Mouse (Mus musculus) liver, embryonic 16.5 days (tissue): Measurements from ENCODE around the gene Tubgcp6. TPM values are rescaled to one million over a fixed set of nuclear protein-coding genes. Genes with fewer than 3 reads are reported as not detected.

Experiments
- ATAC-seq: fragments of 200-750 bp; cut with Nextera tagmentation; 2 replicates; pipeline ENCODE4 v1.8.0; 2017; ENCODE audit warnings: low read depth, mild to moderate bottlenecking, moderate number of reproducible peaks, moderate library complexity
- H3K27ac ChIP-seq: fragments of 300-500 bp; sonication (generic); 2 replicates; pipeline ENCODE4 v1.5.1; 2014; ENCODE audit warnings: mild to moderate bottlenecking, low read length
- H3K27me3 ChIP-seq: fragments of 300-500 bp; sonication (generic); 2 replicates; pipeline ENCODE4 v1.6.1; 2014; ENCODE audit warnings: low read depth, low read length, mixed read lengths; ENCODE audit not compliant: control insufficient read depth, insufficient read depth
- H3K36me3 ChIP-seq: fragments of 300-500 bp; sonication (generic); 2 replicates; pipeline ENCODE4 v1.6.1; 2014; ENCODE audit warnings: mild to moderate bottlenecking; ENCODE audit not compliant: control insufficient read depth, insufficient read depth
- H3K4me1 ChIP-seq: fragments of 300-500 bp; sonication (generic); 2 replicates; pipeline ENCODE4 v1.6.1; 2014; ENCODE audit warnings: low read depth, low read length, mixed read lengths; ENCODE audit not compliant: control insufficient read depth
- H3K4me2 ChIP-seq: fragments of 300-500 bp; sonication (generic); 2 replicates; pipeline ENCODE4 v1.6.1; 2014; ENCODE audit warnings: low read depth, low read length, mixed read lengths
- H3K4me3 ChIP-seq: fragments of 300-500 bp; sonication (generic); 2 replicates; pipeline ENCODE4 v1.5.1; 2014; ENCODE audit warnings: low read depth, mild to moderate bottlenecking, low read length
- H3K9ac ChIP-seq: fragments of 300-500 bp; sonication (generic); 2 replicates; pipeline ENCODE4 v1.6.1; 2014; ENCODE audit warnings: low read depth, low read length
- H3K9me3 ChIP-seq: fragments of 300-500 bp; sonication (generic); replicated peaks from 2 replicates; pipeline ENCODE4 v1.6.1; 2016; ENCODE audit warnings: low read length; ENCODE audit not compliant: control insufficient read depth
- WGBS: fragments of 180-500 bp; shearing (Covaris S2); extraction: QIAGEN DNeasy Blood & Tissue Kit; methylation state at CpG from one replicate; pipeline ENCODE4 v1.1.7; 2014; ENCODE audit not compliant: insufficient replicate concordance; 5-methylcytosine and 5-hydroxymethylcytosine counted together
- polyA plus RNA-seq: library from polyadenylated mRNA; unstranded; fragments of >200 nt; fragmentation: Nextera tagmentation; extraction: Ambion mirVana; gene quantifications from 2 replicates; pipeline ENCODE4 v1.2.1, GENCODE M21; 2015

Tubgcp6 gene
- polyA plus RNA-seq, 1 experiment from 2014 or later: 5.8 TPM

DNA sequence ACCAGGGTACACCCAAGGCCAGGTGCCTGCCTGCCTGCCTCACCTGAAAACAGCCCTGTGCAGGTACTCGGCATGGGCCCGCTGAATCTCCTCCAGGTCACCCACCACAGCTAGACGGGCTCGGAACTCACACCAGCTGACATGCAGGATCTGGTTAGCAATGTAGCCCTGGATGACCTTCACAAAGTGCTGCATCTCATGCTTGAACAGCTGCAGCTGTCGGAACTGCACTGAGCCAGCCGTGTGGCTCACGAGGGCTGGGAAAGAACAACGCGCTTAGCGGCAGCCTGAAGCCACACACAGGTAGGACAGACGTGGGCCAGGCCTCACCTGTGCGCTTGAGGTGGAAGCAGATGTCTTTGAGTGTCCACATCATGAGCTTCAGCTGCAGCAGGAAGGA is 22.1 kb downstream of the Tubgcp6 start:
- no peaks in the 10 kb centered on the region for H3K27me3 ChIP-seq
- peaks cover 69% of the 10 kb centered on the region for H3K36me3 ChIP-seq
- H3K4me2 ChIP-seq: no peak overlapping the region
- H3K4me3 ChIP-seq: no peak overlapping the region
- no peaks in the 10 kb centered on the region for H3K9me3 ChIP-seq
- H3K9ac ChIP-seq: no peak overlapping the region
- H3K27ac ChIP-seq: no peak overlapping the region
- ATAC-seq: no peak
- WGBS: 87% methylated on average over 12 of the region's 12 CpGs
- H3K4me1 ChIP-seq: no peaks in the 10 kb centered on the region

DNA sequence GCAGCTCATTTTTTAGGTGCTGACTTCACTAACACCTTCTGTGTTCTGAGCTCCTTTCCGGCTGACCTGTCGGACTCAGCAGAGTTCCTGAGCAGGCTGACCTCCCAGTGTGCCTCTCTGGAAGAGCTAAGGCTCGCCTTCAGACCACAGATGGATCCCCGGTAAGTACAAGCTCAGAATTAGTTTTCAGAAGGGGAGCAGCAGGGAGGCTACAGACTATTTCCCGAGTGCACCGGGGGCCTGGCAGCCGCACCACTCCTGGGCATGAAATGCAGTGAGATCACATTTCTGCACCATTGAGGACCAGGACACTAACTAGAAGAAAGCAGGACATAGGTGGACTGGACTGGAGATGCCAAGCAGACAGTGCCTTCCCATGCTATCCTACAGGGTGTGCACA is 24.3 kb downstream of the Tubgcp6 start:
- WGBS: 84% methylated on average over 7 of the region's 7 CpGs
- Histone ChIP-seq H3K27me3 (no peaks in the 10 kb centered on the region), H3K9ac (no peak overlapping the region), H3K27ac (no peak overlapping the region), H3K4me2 (no peak overlapping the region), H3K36me3 (peaks cover 56% of the 10 kb centered on the region), H3K4me1 (no peaks in the 10 kb centered on the region), H3K4me3 (no peak overlapping the region), H3K9me3 (no peaks in the 10 kb centered on the region)
- ATAC-seq: no peak

DNA sequence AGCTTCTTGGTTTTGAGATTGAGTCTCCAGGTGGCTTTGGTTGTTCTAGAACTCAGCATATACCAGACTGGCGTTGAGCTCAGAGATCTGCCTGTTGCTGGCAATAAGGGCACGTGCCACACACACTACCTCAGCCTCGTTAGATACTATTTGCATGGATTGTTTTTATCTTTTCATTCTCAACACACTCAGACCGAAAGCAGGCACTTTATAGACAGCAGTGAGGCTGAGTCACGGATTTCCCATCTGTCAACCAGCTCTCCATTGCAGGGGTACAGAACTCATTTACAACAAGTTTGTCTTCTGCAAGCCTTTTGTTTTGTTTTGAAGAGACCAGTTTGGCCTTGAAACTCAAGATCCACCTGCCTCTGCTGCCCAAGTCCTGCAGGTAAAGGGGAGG is 25.5 kb downstream of the Tubgcp6 start:
- no peak for ATAC-seq
- H3K27ac ChIP-seq: no peak overlapping the region
- WGBS: 80% methylated on average over 5 of the region's 5 CpGs
- H3K9me3 ChIP-seq: no peaks in the 10 kb centered on the region
- no peak overlapping the region for H3K4me2 ChIP-seq
- no peaks in the 10 kb centered on the region for H3K4me1 ChIP-seq
- H3K27me3 ChIP-seq: no peaks in the 10 kb centered on the region
- peaks cover 57% of the 10 kb centered on the region for H3K36me3 ChIP-seq
- H3K9ac ChIP-seq: no peak overlapping the region
- H3K4me3 ChIP-seq: no peak overlapping the region

DNA sequence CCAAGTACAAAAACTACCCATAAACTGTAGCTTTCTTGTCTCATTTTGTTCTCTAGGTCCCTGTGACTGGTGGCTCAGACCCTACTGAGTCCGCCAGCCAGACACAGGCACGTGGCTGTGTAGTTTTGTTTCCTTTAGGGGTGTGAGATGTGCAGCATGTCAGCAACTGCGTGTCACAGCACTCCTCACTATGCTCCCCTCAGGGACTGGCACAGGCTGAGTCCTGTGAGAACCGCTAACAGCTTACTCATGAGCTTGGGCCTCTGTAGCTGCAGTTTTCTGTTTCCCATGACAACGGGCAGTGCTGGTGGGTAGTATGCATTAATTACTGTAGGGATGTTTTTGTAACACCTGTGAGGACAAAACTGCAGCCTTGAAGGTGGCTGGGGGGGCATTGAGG is 30.7 kb downstream of the Tubgcp6 start:
- 75% methylated on average over 5 of the region's 5 CpGs for WGBS
- H3K4me1 ChIP-seq: peaks cover 19% of the 10 kb centered on the region
- H3K27me3 ChIP-seq: no peaks in the 10 kb centered on the region
- no peak overlapping the region for H3K9ac ChIP-seq
- no peak overlapping the region for H3K4me3 ChIP-seq
- no peak for ATAC-seq
- no peak overlapping the region for H3K27ac ChIP-seq
- no peak overlapping the region for H3K4me2 ChIP-seq
- no peaks in the 10 kb centered on the region for H3K9me3 ChIP-seq
- H3K36me3 ChIP-seq: peaks cover 23% of the 10 kb centered on the region

DNA sequence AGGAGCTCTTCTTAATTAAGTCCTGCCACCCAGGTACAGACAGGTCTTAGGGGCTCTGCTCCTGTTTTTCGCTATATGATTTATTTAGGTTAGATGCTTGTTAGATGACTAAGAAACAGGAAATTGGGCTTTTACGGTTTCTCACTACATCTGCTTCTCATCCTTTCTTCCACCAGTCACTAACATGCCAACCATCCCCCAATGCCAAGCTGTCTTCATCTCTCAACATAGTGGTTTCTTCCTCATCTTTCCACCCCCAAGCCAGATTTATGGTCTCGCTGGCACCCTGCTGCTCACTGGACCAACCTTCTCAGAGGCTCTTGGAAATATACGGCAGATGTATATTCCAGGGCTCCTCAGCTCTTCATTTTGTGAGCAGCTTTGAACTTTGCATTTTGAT is 32.2 kb downstream of the Tubgcp6 start:
- H3K4me3 ChIP-seq: no peak overlapping the region
- peaks cover 19% of the 10 kb centered on the region for H3K4me1 ChIP-seq
- H3K9ac ChIP-seq: no peak overlapping the region
- H3K4me2 ChIP-seq: 0 out of 2 replicates have a peak overlapping the region, but pooled peaks have one; percentile 94
- WGBS: 80% methylated on average over 4 of the region's 4 CpGs
- ATAC-seq: no peak
- H3K27ac ChIP-seq: no peak overlapping the region
- H3K27me3 ChIP-seq: no peaks in the 10 kb centered on the region
- peaks cover 12% of the 10 kb centered on the region for H3K36me3 ChIP-seq
- no peaks in the 10 kb centered on the region for H3K9me3 ChIP-seq

DNA sequence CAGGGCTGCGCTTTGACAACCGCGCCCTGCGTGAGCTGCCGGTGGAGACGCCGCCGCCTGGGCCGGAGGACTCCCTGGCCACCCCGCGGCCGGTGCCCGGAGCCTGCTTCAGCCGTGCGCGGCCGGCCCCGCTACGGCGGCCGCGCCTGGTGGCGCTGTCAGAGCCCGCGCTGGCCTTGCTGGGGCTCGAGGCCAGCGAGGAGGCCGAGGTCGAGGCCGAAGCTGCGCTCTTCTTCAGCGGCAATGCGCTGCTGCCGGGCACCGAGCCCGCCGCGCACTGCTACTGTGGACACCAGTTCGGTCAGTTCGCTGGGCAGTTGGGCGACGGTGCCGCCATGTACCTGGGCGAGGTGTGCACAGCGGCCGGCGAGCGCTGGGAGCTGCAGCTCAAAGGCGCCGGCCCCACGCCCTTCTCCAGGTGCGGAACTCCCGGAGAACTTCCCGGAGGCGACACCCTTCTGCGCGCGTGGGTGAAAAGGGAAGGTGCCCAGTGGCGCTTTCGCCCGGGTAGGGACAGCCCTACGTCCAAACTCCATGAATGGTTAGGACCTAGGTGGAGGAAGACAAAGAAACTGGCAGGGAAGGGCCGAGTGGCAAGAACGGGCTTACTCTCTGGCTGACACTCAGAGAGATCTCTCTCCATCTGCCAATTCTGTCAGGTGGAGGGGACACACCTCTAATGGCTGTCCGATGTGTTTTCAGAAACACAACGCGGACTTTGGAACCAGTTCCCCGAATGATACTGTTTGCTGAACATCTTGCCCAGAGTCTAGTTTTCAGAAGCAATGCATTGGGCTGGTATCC is 33.5 kb downstream of the Tubgcp6 start:
- H3K36me3 ChIP-seq: peaks cover 5% of the 10 kb centered on the region
- peak overlapping the region; percentile 95 for H3K9ac ChIP-seq
- H3K4me3 ChIP-seq: peak overlapping the region; percentile 90
- peak; percentile 62 for ATAC-seq
- peak overlapping the region; percentile 94 for H3K4me2 ChIP-seq
- no peaks in the 10 kb centered on the region for H3K27me3 ChIP-seq
- peaks cover 19% of the 10 kb centered on the region for H3K4me1 ChIP-seq
- peak overlapping the region; percentile 86 for H3K27ac ChIP-seq
- WGBS: 1% methylated on average over 68 of the region's 68 CpGs
- no peaks in the 10 kb centered on the region for H3K9me3 ChIP-seq

DNA sequence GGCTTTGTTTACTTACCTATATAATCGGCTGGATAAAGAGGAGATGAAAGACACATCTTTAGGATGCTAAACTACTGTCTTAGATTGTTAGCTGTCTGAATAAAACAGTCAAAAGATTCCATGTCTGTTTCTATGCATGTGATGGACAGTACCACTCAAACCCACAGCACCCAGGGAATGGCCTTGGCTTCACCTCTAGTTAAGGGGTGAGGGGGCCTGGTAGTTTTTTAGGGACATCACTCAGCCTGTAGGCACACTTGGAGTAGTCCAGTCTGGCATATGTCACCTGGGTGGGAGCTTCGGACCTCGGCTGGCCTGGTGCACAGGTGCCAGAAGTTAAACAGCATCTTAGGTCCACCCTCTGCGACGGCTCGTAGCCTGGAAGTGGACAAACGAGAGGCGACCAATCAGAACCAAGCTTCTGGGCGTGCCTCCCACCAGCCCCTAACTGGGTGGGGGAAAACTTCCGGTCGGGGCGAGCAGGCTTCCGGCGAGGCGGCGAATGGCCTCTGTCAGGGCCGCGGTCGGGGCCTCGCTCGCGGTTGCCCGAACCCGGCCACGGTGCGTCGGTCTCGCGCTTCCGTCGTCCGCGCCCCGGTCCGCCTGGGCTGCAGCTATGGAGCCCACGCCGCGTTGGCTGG is 34.2 kb downstream of the Tubgcp6 start, which contains the start of gene Selenoo:
Gene Selenoo, plus strand, starts transcription at position 478 of the 641 bp plus-strand sequence.
- Histone ChIP-seq H3K27me3 (no peaks in the 10 kb centered on the region), H3K4me3 (peak within 1 kb of the TSS; percentile 90), H3K27ac (peak within 1 kb of the TSS; percentile 86), H3K9me3 (no peaks in the 10 kb centered on the region), H3K4me1 (peaks cover 19% of the 10 kb centered on the region), H3K4me2 (peak within 1 kb of the TSS; percentile 94), H3K9ac (peak within 1 kb of the TSS; percentile 95), H3K36me3 (peaks cover 4% of the 10 kb centered on the region; the same call in 1 of the 2 replicates)
- WGBS: 2% methylated on average over 38 of the region's 38 CpGs
- ATAC-seq: peak; percentile 92

DNA sequence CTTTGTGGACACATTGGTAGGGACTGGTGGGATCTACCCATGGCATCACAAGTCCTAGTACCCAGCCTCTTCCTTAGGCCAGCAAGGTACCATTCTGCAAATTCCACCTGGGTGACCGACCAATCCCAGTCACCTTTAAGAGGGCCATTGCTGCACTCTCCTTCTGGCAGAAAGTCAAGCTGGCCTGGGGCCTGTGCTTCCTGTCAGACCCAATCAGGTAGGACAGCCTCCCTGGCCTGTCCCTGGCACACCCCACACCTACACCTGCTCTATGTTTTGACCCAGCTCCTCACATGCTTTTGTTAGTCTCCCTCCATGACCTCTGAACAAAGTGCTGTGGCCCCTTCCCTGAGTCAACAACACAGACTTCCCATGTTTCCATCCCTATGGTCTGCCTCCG is 38.1 kb downstream of the Tubgcp6 start:
- Histone ChIP-seq H3K9ac (no peak overlapping the region), H3K4me1 (peaks cover 9% of the 10 kb centered on the region), H3K4me2 (no peak overlapping the region), H3K36me3 (peaks cover 4% of the 10 kb centered on the region; the same call in 1 of the 2 replicates), H3K9me3 (no peaks in the 10 kb centered on the region), H3K27me3 (no peaks in the 10 kb centered on the region), H3K27ac (no peak overlapping the region), H3K4me3 (no peak overlapping the region)
- no peak for ATAC-seq
- 75% methylated on average over 2 of the region's 2 CpGs for WGBS

DNA sequence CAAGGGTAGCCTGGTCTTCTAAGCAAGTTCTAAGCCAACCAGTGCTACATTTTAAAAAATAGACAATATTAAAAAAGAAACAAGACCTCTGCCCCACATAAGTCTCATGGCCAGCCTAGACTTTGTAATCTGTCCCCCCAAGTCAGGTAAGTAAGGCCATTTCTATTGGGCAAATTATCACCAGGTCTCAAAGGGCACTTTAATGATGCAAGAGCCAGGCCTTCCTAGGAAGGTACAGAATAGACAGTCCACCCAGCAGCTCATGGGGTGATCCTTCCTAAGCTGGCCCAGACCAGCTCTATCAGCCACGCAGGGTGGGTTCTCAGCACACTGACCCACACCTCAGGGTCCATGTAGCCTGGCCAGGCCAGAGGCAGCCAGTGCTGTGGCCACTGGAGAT is 39.0 kb downstream of the Tubgcp6 start:
- no peak overlapping the region for H3K9ac ChIP-seq

More for the DNA sequence above, 39.0 kb downstream of the Tubgcp6 start:
- H3K36me3 ChIP-seq: peaks cover 4% of the 10 kb centered on the region; the same call in 1 of the 2 replicates
- ATAC-seq: peak; percentile 26; the same call in 1 of the 2 replicates
- WGBS: 71% methylated on average over 1 of the region's 1 CpGs
- no peak overlapping the region for H3K27ac ChIP-seq
- no peaks in the 10 kb centered on the region for H3K9me3 ChIP-seq
- no peak overlapping the region for H3K4me3 ChIP-seq
- no peaks in the 10 kb centered on the region for H3K27me3 ChIP-seq
- H3K4me1 ChIP-seq: peaks cover 6% of the 10 kb centered on the region
- no peak overlapping the region for H3K4me2 ChIP-seq
